Mouse (Mus musculus): ENCODE results near the gene Edc3. TPM values are rescaled to one million over a fixed set of nuclear protein-coding genes. Genes with fewer than 3 reads are reported as not detected.
A peak's percentile ranks its signal among the peaks of the same experiment; 100 is the strongest.
"Not testable (repeated sequence)": the region's sequence is repeated elsewhere in the genome, so short reads cannot be mapped to it uniquely, and the experiment has no call there.

Edc3 gene
- polyA plus RNA-seq, 1 experiment, result 2.8 TPM

GRCm38 (mm10) chr9:57696380-57697285 is 11.7 kb upstream of the Edc3 start:
- Histone ChIP-seq H3K27me3 (replicated peaks) (peaks cover 71% of the 10 kb centered on the region), H3K36me3 (replicated peaks; ENCODE audit: low read length) (no peaks in the 10 kb centered on the region), H3K9me3 (no peaks in the 10 kb centered on the region), H3K4me1 (peaks cover 77% of the 10 kb centered on the region), H3K4me3 (replicated peaks) (peak overlapping the region; percentile 84)
- no peak for TF ChIP-seq GATA1 (IDR thresholded peaks at IDR 0.05; ENCODE audit: borderline replicate concordance, low read length)
- no peak for TF ChIP-seq FLI1 (IDR thresholded peaks at IDR 0.05; ENCODE audit: low read length)

- TF ChIP-seq FLI1 (IDR thresholded peaks at IDR 0.05; ENCODE audit: low read length), result no peak
- TF ChIP-seq GATA1 (IDR thresholded peaks at IDR 0.05; ENCODE audit: borderline replicate concordance, low read length), result no peak
Measured at GRCm38 (mm10) chr9:57697380-57697779, 11.0 kb upstream of the Edc3 start.

DNA sequence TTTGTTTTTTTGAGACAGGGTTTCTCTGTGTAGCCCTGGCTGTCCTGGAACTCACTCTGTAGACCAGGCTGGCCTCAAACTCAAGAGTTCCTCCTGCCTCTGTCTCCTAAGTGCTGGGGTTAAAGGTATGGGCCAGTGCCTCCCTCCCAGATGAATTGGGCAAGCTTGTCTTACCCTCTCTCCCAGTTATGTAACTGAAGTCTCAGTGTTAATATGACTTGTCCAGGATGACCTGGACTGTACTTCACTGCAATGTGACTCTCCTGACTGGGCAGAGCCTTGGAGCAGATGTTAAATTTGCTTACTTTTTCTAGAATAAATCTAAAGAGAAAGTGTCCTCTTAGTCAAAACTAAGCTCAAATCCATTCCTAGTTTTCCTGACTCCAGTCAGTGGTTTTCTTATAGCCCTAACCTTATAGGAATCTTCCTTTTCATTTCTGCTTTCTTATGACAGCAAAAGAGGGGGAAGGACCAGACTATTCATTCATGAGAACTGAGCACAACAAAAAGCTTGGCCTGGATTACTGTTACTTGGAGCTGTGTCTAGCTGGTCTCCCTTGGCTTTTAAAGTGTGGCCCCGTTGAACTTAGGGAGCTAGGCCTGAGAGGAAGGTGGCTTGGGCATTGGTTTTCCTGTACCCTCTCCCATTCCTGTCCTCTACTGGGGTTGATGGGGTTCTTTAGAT is 9.7 kb upstream of the Edc3 start:
- peaks cover 67% of the 10 kb centered on the region for H3K4me1 ChIP-seq
- H3K36me3 ChIP-seq (replicated peaks; ENCODE audit: low read length), result no peaks in the 10 kb centered on the region
- H3K27me3 ChIP-seq (replicated peaks), result peaks cover 67% of the 10 kb centered on the region
- H3K9me3 ChIP-seq, result no peaks in the 10 kb centered on the region
- no peak for TF ChIP-seq FLI1 (IDR thresholded peaks at IDR 0.05; ENCODE audit: low read length)
- H3K4me3 ChIP-seq (replicated peaks), result no peak overlapping the region

More at GRCm38 (mm10) chr9:57697380-57697779, 11.0 kb upstream of the Edc3 start:
- Histone ChIP-seq H3K9me3 (no peaks in the 10 kb centered on the region), H3K27me3 (replicated peaks) (peaks cover 70% of the 10 kb centered on the region), H3K4me1 (peaks cover 77% of the 10 kb centered on the region), H3K4me3 (replicated peaks) (no peak overlapping the region), H3K36me3 (replicated peaks; ENCODE audit: low read length) (no peaks in the 10 kb centered on the region)

GRCm38 (mm10) chr9:57706496-57706895 is 1.8 kb upstream of the Edc3 start:
- Histone ChIP-seq H3K4me1 (peaks cover 36% of the 10 kb centered on the region), H3K27me3 (replicated peaks) (peaks cover 11% of the 10 kb centered on the region), H3K9me3 (no peaks in the 10 kb centered on the region; the same call in 1 of the 2 replicates), H3K36me3 (replicated peaks; ENCODE audit: low read length) (peaks cover 4% of the 10 kb centered on the region), H3K4me3 (replicated peaks) (no peak overlapping the region)
- TF ChIP-seq FLI1 (IDR thresholded peaks at IDR 0.05; ENCODE audit: low read length), result no peak

GRCm38 (mm10) chr9:57708720-57709274 is 457 bp downstream of the Edc3 start:
- TF ChIP-seq GATA1 (IDR thresholded peaks at IDR 0.05; ENCODE audit: borderline replicate concordance, low read length), result no peak
- no peak for TF ChIP-seq FLI1 (IDR thresholded peaks at IDR 0.05; ENCODE audit: low read length)
- Histone ChIP-seq H3K4me1 (peaks cover 39% of the 10 kb centered on the region), H3K36me3 (replicated peaks; ENCODE audit: low read length) (peaks cover 23% of the 10 kb centered on the region), H3K4me3 (replicated peaks) (peak overlapping the region; percentile 99), H3K27me3 (replicated peaks) (no peaks in the 10 kb centered on the region), H3K9me3 (no peaks in the 10 kb centered on the region; the same call in 1 of the 2 replicates)

GRCm38 (mm10) chr9:57710214-57710613 is 1.9 kb downstream of the Edc3 start:
- not testable (repeated sequence) for H3K27me3 ChIP-seq (replicated peaks); H3K9me3 ChIP-seq
- peak overlapping the region; percentile 51 for H3K4me3 ChIP-seq (replicated peaks)
- peaks cover 37% of the 10 kb centered on the region for H3K36me3 ChIP-seq (replicated peaks; ENCODE audit: low read length)
- H3K4me1 ChIP-seq, result peaks cover 33% of the 10 kb centered on the region

DNA sequence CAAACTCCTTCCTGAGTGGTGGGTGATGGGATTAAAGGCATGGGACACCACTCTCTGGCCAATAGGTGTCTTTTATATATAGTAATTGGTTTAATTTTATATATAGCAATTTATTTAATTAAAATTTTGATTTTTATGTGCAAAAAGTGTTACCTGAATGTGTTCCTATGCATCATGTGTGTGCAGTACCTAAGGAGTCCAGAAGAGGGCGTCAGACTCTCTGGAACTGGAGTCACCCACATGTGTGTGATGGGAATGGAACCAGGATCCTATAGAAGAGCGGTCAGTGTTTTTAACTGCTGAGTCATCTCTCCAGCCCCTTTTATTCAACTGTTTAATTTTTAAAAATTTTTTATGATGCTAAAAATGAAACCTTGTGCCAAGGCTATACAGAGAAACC is 3.9 kb downstream of the Edc3 start:
- Histone ChIP-seq H3K27me3 (replicated peaks) (no peaks in the 10 kb centered on the region), H3K36me3 (replicated peaks; ENCODE audit: low read length) (peaks cover 57% of the 10 kb centered on the region), H3K9me3 (no peaks in the 10 kb centered on the region; the same call in 1 of the 2 replicates), H3K4me3 (replicated peaks) (no peak overlapping the region), H3K4me1 (peaks cover 36% of the 10 kb centered on the region)
- TF ChIP-seq FLI1 (IDR thresholded peaks at IDR 0.05; ENCODE audit: low read length) (no peak), GATA1 (IDR thresholded peaks at IDR 0.05; ENCODE audit: borderline replicate concordance, low read length) (no peak)

DNA sequence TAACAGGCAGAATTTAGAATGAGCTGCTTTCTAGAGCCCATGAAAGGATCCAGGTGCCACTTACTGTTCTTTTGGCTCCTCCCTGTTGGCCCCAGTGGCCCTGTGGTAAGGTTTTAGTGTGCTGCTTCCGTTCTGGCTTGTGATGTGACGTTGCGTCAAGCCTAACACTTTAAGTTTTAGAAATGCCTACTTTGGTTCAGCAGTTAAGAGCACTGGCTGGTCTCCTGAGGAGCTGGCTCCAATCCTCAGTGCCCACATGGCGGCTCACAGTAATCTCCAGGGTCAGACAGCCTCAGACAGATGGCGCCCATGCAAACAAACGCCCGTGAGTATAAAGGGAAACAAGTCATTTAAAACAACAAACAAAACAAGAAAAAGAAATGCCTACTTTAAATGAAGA is 10.1 kb downstream of the Edc3 start:
- H3K27me3 ChIP-seq (replicated peaks), result no peaks in the 10 kb centered on the region
- peaks cover 29% of the 10 kb centered on the region for H3K4me1 ChIP-seq
- no peaks in the 10 kb centered on the region for H3K9me3 ChIP-seq
- no peak for TF ChIP-seq FLI1 (IDR thresholded peaks at IDR 0.05; ENCODE audit: low read length)
- TF ChIP-seq GATA1 (IDR thresholded peaks at IDR 0.05; ENCODE audit: borderline replicate concordance, low read length), result no peak
- H3K36me3 ChIP-seq (replicated peaks; ENCODE audit: low read length), result peaks cover 97% of the 10 kb centered on the region
- H3K4me3 ChIP-seq (replicated peaks), result no peak overlapping the region

DNA sequence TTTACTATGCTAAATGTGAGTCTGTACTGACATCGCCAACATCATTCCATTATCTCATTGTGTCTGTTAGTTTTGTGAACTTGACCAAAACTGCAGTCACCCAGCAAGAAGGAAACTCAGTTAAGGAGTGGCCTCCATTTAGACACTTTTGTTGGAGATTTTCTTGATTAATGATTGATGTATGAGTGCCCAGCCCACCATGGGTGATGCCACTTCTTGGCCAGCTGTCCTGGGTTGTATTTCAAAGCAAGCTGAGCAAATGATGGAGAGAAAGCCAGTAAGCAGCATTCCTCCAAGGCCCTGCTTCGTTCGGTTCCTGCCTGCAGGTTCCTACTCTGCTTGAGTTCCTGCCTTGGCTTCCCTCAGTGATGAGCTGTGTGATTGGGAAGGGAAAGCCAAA is 12.4 kb downstream of the Edc3 start:
- Histone ChIP-seq H3K9me3 (no peaks in the 10 kb centered on the region), H3K4me1 (peaks cover 40% of the 10 kb centered on the region), H3K36me3 (replicated peaks; ENCODE audit: low read length) (peaks cover 95% of the 10 kb centered on the region), H3K27me3 (replicated peaks) (no peaks in the 10 kb centered on the region), H3K4me3 (replicated peaks) (no peak overlapping the region)
- no peak for TF ChIP-seq GATA1 (IDR thresholded peaks at IDR 0.05; ENCODE audit: borderline replicate concordance, low read length)
- TF ChIP-seq FLI1 (IDR thresholded peaks at IDR 0.05; ENCODE audit: low read length), result no peak

DNA sequence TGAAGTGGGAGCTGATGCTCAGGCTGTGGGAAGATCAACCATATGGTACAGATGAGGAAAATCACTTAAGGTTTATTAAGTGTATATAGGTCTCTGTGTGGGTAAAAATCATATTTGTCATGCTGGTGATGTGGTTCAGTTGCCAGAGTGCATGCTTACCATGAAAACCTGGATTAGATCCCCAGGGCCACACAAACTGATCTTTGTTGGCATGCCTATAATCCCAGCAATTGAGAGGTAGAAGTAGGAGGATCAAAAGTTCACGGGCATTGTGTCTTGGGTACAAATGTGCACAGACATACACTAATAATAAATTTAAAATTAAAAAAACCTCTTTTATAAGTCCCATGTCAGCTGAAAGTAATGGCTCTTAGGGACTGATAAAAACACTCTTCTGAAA is 14.0 kb downstream of the Edc3 start:
- no peak overlapping the region for H3K4me3 ChIP-seq (replicated peaks)
- peaks cover 39% of the 10 kb centered on the region for H3K4me1 ChIP-seq
- peaks cover 96% of the 10 kb centered on the region for H3K36me3 ChIP-seq (replicated peaks; ENCODE audit: low read length)
- H3K9me3 ChIP-seq, result no peaks in the 10 kb centered on the region
- TF ChIP-seq FLI1 (IDR thresholded peaks at IDR 0.05; ENCODE audit: low read length), result no peak
- TF ChIP-seq GATA1 (IDR thresholded peaks at IDR 0.05; ENCODE audit: borderline replicate concordance, low read length), result no peak
- H3K27me3 ChIP-seq (replicated peaks), result no peaks in the 10 kb centered on the region
